Mouse (Mus musculus) liver, adult 2 months (tissue): ENCODE results near the gene Cdc20b. TPM values are rescaled to one million over a fixed set of nuclear protein-coding genes. Genes with fewer than 3 reads are reported as not detected.

Experiments used
- DNase-seq: peaks from one replicate; pipeline ENCODE4 v3.0.0-alpha.2; 2011; ENCODE audit warnings: low read depth, low spot score; ENCODE audit errors: extremely low read depth
- H3K27ac ChIP-seq: fragments of 200-500 bp; replicated peaks from 2 replicates; pipeline ENCODE4 v1.5.1; 2012; ENCODE audit warnings: low read depth, mild to moderate bottlenecking, control low read depth, inconsistent platforms, low read length; ENCODE audit not compliant: insufficient read depth
- H3K27me3 ChIP-seq: fragments of 200-500 bp; 2 replicates; pipeline ENCODE4 v1.6.1; 2012; ENCODE audit warnings: mild to moderate bottlenecking, moderate library complexity, low read length, inconsistent platforms; ENCODE audit not compliant: control insufficient read depth, insufficient read depth
- H3K36me3 ChIP-seq: fragments of 200-500 bp; 2 replicates; pipeline ENCODE4 v1.6.1; 2012; ENCODE audit warnings: low read length, inconsistent platforms; ENCODE audit not compliant: control insufficient read depth, insufficient read depth
- H3K4me1 ChIP-seq: fragments of 200-500 bp; 2 replicates; pipeline ENCODE4 v1.6.1; 2011; ENCODE audit warnings: low read length; ENCODE audit not compliant: control insufficient read depth, insufficient read depth
- H3K4me3 ChIP-seq: fragments of 200-500 bp; 2 replicates; pipeline ENCODE4 v1.5.1; 2011; ENCODE audit warnings: low read depth, mild to moderate bottlenecking, control low read depth, low read length, moderate library complexity; ENCODE audit not compliant: insufficient read depth
- H3K79me2 ChIP-seq: fragments of 200-500 bp; 2 replicates; pipeline ENCODE4 v1.6.1; 2012; ENCODE audit warnings: inconsistent platforms, mild to moderate bottlenecking, low read length, moderate library complexity; ENCODE audit not compliant: control insufficient read depth, insufficient read depth
- H3K9ac ChIP-seq: fragments of 200-500 bp; 2 replicates; pipeline ENCODE4 v1.6.1; 2012; ENCODE audit warnings: low read depth, mild to moderate bottlenecking, control low read depth, inconsistent platforms, low read length
- CTCF ChIP-seq: fragments of 200-500 bp; IDR thresholded peaks from 2 replicates; pipeline ENCODE4 v1.5.1; 2011; ENCODE audit warnings: low read depth, low read length, control low read depth
- POLR2A ChIP-seq: fragments of 200-500 bp; IDR thresholded peaks from 2 replicates; pipeline ENCODE4 v1.6.1; 2011; ENCODE audit warnings: low read length, control low read depth; ENCODE audit not compliant: insufficient read depth; ENCODE audit errors: extremely low read depth
- WGBS: fragments of 180-500 bp; shearing (Covaris S2); methylation state at CpG from one replicate; pipeline ENCODE4 v1.1.7; 2018; 5-methylcytosine and 5-hydroxymethylcytosine counted together
- polyA plus RNA-seq: library from polyadenylated mRNA; depleted of rRNA; stranded (reverse); fragments of >200 nt; gene quantifications from 2 replicates; pipeline ENCODE4 v1.2.3, GENCODE M21; 2012; rRNA removed
- total RNA-seq: library from RNA; depleted of rRNA; stranded (reverse); fragments of >200 nt; gene quantifications from 2 replicates; pipeline ENCODE4 v1.2.3, GENCODE M21; 2014; rRNA removed

Gene Cdc20b
- total and polyA plus RNA-seq, 2 experiments: not detected

- DNase-seq: no peak
- WGBS: 89% methylated on average over 14 of the region's 14 CpGs
- no peaks in the 10 kb centered on the region for H3K4me1 ChIP-seq
- no peaks in the 10 kb centered on the region for H3K36me3 ChIP-seq
- no peaks in the 10 kb centered on the region for H3K79me2 ChIP-seq
- H3K9ac ChIP-seq: no peak overlapping the region
- no peak for TF ChIP-seq POLR2A
- TF ChIP-seq CTCF: no peak
- H3K27ac ChIP-seq: no peak overlapping the region
- H3K27me3 ChIP-seq: no peaks in the 10 kb centered on the region
- no peak overlapping the region for H3K4me3 ChIP-seq
Measured at GRCm38 (mm10) chr13:113121326-113121725, 86.4 kb downstream of the Cdc20b start.

GRCm38 (mm10) chr13:113129974-113130373 lies 95.1 kb downstream of the Cdc20b start:
- no peaks in the 10 kb centered on the region for H3K36me3 ChIP-seq
- no peak overlapping the region for H3K4me3 ChIP-seq
- H3K9ac ChIP-seq: no peak overlapping the region
- DNase-seq: no peak
- H3K79me2 ChIP-seq: no peaks in the 10 kb centered on the region
- TF ChIP-seq CTCF (no peak), POLR2A (no peak)
- H3K4me1 ChIP-seq: no peaks in the 10 kb centered on the region
- H3K27me3 ChIP-seq: no peaks in the 10 kb centered on the region
- no peak overlapping the region for H3K27ac ChIP-seq
- WGBS: 88% methylated on average over 1 of the region's 1 CpGs

GRCm38 (mm10) chr13:113139597-113139996 lies 104.7 kb downstream of the Cdc20b start:
- H3K4me3 ChIP-seq: no peak overlapping the region
- TF ChIP-seq POLR2A (no peak), CTCF (no peak)
- no peaks in the 10 kb centered on the region for H3K36me3 ChIP-seq
- 94% methylated on average over 1 of the region's 1 CpGs for WGBS
- no peak overlapping the region for H3K9ac ChIP-seq
- H3K79me2 ChIP-seq: no peaks in the 10 kb centered on the region
- no peaks in the 10 kb centered on the region for H3K4me1 ChIP-seq
- H3K27me3 ChIP-seq: no peaks in the 10 kb centered on the region
- DNase-seq: no peak
- no peak overlapping the region for H3K27ac ChIP-seq

Other genes starting within 250 kb of the Cdc20b start
- gene Plpp1, start 234.3 kb upstream of the Cdc20b start, total RNA-seq: 18.6 and 24.3 TPM in 2 replicates
- 13.4 and 15.0 TPM in 2 replicates for gene Plpp1, start 234.3 kb upstream of the Cdc20b start, polyA plus RNA-seq
- gene Mtrex, start 107.7 kb upstream of the Cdc20b start, total RNA-seq: 13.8 and 18.2 TPM in 2 replicates
- 2.9 and 3.1 TPM in 2 replicates for gene Mtrex, start 107.7 kb upstream of the Cdc20b start, polyA plus RNA-seq
- gene Dhx29, start 107.7 kb upstream of the Cdc20b start, total RNA-seq: 6.0 and 6.9 TPM in 2 replicates
- gene Dhx29, start 107.7 kb upstream of the Cdc20b start, polyA plus RNA-seq: 1.9 and 2.0 TPM in 2 replicates
- 0.20 and 0.65 TPM in 2 replicates for gene Ccno, start 47.3 kb upstream of the Cdc20b start, total RNA-seq
- 0.70 and 1.7 TPM in 2 replicates for gene Ccno, start 47.3 kb upstream of the Cdc20b start, polyA plus RNA-seq
- not detected in 2 replicates for gene Mcidas, start 41.3 kb upstream of the Cdc20b start, total RNA-seq
- gene Mcidas, start 41.3 kb upstream of the Cdc20b start, polyA plus RNA-seq: not detected in 2 replicates
- gene Gpx8, start 11.3 kb downstream of the Cdc20b start, total RNA-seq: 2.7 and 2.8 TPM in 2 replicates
- 0.20 and 0.22 TPM in 2 replicates for gene Gpx8, start 11.3 kb downstream of the Cdc20b start, polyA plus RNA-seq
- 0.92 and 1.3 TPM in 2 replicates for gene Gzma, start 65.9 kb downstream of the Cdc20b start, total RNA-seq
- gene Gzma, start 65.9 kb downstream of the Cdc20b start, polyA plus RNA-seq: 0.21 and 0.27 TPM in 2 replicates
- gene Esm1, start 174.5 kb downstream of the Cdc20b start, total RNA-seq: 0.55 and 7.9 TPM in 2 replicates
- 0.06 and 0.35 TPM in 2 replicates for gene Esm1, start 174.5 kb downstream of the Cdc20b start, polyA plus RNA-seq
- not detected in 2 replicates for gene Gzmk, start 190.8 kb downstream of the Cdc20b start, total RNA-seq
- not detected in 2 replicates for gene Gzmk, start 190.8 kb downstream of the Cdc20b start, polyA plus RNA-seq